Mouse (Mus musculus): ENCODE results near the gene Ap2s1.

The Ap2s1 gene

DNA sequence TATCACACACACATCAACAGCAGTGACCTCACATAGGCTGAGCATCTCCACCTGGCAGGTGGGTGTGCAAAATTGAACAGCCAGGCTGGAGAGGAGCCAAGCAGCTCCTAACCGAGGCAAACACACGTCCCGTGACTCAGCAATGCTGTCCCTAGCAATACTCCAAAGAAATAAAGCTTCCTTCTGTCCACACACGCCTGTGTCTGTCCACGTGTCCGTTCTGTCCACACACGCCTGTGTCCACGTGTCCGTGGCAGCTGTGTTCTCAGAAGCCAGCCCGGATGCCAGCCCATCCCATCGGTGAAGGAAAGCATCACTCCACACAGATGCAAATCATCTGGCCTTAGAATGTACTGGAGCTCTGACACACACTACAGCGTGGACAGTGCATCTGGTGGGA, 13.8 kb downstream of the Ap2s1 start:
- DNase-seq (ENCODE audit: low read depth), result no peak

DNA sequence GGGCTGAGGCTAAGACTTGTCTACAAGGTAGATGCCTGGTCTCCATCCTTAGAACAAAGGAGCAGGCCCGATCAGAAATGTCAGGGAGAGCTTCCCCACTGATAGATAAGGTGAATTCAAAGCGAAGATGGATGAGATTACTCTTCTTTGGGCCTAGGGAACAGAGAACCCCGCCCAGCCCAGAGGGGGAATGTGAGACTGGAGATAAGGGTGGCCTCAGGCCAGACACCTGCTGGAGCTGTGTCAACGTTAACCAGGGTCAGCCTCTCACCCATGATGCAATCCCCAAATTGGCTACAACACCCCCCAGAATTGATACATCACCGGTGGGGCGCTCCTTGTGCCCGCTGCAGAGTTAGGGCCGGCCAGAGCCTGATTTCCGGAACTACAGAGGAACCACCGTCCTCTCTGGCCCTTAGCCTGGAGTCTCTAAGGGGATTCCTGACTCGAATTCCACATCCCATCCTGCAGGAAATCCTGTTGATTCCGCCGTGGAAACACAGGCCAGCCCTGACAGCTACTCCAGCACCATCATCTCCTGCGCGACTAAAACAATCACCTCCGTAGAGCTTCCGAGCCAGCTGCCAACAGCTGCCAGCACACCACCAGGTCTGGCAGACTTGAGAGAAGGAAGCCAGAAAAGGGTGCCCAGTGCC, 17.3 kb downstream of the Ap2s1 start:
- no peak for DNase-seq (ENCODE audit: low read depth)

- no peak for DNase-seq (ENCODE audit: low read depth)
Measured at GRCm38 (mm10) chr7:16758872-16759574, 20.8 kb downstream of the Ap2s1 start.

DNA sequence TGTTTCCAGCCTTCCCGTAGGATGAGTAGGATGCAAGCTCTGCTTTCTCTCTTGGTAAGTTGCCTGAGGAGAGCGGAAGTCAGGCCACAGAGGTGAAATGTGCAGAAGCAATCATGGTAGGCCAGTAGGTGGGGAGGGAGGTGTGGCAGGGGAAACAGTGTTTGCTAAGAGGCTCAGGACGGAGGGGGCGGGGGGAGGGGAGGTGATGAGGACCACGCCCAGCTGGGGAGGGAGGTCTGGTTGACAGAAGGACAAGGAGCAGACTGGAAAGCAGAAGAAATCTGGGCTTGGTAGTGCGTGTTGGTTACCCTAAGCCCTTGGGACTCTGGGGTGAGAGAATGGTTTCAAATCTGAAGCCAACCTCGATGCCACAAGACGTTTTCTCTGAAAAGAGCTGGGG, 22.1 kb downstream of the Ap2s1 start:
- no peak for DNase-seq (ENCODE audit: low read depth)

GRCm38 (mm10) chr7:16761005-16761481, 22.8 kb downstream of the Ap2s1 start:
- DNase-seq (ENCODE audit: low read depth), result no peak

DNA sequence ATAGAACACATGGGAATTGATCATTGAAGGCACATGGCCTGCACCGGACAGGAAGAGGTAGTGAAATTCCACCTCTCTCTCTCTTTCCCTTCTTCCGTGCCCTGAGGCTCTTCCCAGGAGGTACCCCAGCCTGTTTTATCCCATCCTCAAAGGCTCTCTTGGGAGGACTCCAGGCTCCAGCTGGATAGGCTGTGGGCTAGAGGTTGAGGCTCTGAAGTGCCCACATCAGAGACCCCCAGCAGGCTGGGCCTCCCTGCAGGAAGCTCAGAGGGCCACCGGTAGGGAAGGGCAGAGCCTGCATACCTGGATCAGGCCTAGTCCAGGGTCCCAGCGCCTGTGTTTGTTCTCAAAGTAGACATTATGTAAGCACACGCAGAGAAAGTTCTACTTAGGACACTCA, 23.4 kb downstream of the Ap2s1 start:
- DNase-seq (ENCODE audit: low read depth), result no peak

- DNase-seq (ENCODE audit: low read depth), result no peak
Measured at GRCm38 (mm10) chr7:16763463-16764218, 25.4 kb downstream of the Ap2s1 start.

GRCm38 (mm10) chr7:16766443-16766842, 28.2 kb downstream of the Ap2s1 start:
- no peak for DNase-seq (ENCODE audit: low read depth)

DNA sequence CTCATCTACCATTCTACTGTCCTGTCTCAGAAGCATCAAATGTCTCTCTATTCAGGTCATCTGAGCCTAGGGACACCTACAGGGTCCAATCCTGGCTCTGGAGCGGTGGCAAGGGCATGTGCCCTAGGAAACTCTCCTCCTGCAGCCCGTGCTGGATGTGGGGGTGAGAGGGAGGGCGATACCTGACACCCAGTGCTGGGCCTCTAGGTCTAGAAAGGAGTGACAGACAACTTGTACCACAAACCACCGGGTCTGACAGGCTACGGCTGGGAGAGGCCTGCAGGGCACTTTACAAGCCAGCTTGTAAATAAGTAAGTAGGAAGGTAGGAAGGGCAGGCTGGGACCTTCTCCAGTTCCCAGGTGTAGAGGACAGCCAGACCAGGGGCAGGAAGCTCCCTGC, 37.7 kb downstream of the Ap2s1 start:
- DNase-seq (ENCODE audit: low read depth), result no peak

DNA sequence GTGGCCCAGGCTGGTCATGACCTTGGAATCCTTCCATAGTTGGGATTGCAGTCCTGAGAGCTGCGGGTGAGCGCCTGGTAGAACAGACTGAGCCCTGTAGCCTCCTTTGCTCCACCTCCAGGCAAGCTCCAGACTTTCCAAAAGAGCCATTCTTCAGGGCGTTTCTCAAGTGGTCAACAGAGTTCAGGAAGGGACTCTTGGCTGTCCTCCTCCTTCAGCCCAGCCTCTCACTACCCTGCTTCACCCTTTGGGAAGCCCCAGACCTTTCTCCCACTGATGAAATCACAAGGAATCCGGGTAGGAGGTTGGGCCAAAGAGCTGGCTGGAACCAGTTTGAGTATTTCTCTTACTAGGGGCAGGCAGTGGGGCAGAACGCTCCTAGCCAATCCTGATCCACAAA, 41.9 kb downstream of the Ap2s1 start:
- no peak for DNase-seq (ENCODE audit: low read depth)

GRCm38 (mm10) chr7:16780825-16781554, 42.8 kb downstream of the Ap2s1 start, which contains the start of gene Slc1a5:
Slc1a5 (plus strand) TSS chr7:16781340.
- peak; percentile 97 for DNase-seq (ENCODE audit: low read depth)

DNA sequence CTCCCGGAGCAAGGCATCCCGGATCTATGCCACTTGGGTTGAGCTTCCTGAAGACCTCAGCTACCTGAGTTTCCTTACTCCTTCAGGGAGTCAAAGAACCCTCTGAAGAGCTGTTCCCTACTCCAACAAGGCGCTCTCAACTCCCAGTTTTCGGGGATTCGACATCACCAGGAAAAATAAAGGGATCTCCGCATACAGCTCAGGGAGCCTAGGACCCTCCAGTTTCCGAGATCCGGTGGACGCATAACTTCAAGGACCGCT, 43.3 kb downstream of the Ap2s1 start:
- no peak for DNase-seq (ENCODE audit: low read depth)

GRCm38 (mm10) chr7:16781816-16782554, 43.8 kb downstream of the Ap2s1 start:
- no peak for DNase-seq (ENCODE audit: low read depth)

DNA sequence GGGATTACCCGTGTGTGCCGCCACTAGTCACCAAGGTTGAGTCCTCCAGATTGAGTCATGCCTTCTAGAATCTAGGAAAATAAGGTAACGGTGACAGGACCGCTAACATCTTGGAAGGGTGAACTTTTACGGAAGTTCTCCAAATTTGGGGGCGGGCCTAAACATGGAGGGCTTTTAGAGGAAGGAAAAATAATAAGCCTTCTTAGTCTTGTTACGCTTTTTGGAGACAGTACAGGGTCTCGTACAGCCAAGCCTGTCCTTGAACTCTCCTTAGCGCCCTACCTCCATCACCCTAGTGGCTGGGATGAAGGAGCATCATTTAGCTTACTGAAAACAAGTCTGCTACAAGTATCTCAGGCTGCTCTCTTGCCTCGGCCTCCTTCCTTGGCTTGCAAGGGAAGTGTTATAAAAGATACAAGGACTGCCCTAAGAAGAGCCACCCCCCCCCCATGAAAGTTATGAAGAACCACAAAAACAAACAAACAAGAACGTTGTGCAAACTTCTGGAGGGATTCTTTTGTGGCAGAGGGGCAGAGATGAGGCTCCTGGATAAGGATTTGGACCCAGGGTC, 44.4 kb downstream of the Ap2s1 start:
- peak; percentile 39 for DNase-seq (ENCODE audit: low read depth)

DNA sequence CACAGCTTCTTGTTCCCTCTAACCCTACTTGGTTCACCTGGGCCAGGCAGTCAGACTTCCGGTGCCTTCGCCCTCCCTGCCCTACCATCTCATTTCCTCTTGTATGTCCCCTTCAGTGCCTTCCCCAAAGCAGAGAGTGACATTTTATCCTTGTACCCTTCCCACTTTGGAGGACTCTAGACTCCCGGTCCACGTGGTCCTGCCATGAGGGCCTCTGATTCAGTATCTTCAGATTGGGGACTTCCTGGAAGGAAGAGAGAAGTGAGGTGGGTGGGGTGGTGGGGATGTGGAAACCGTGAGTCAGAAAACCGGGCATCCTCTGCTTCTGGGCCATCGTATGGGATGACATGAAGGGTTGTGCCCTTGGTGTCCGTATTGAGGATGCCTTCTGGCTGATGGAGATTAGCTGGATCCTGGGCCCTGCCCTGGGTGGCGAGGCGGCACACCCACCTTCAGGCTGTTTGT, 45.0 kb downstream of the Ap2s1 start:
- DNase-seq (ENCODE audit: low read depth), result peak; percentile 54

- no peak for DNase-seq (ENCODE audit: low read depth)
Measured at GRCm38 (mm10) chr7:16783758-16784415, 45.7 kb downstream of the Ap2s1 start.

DNA sequence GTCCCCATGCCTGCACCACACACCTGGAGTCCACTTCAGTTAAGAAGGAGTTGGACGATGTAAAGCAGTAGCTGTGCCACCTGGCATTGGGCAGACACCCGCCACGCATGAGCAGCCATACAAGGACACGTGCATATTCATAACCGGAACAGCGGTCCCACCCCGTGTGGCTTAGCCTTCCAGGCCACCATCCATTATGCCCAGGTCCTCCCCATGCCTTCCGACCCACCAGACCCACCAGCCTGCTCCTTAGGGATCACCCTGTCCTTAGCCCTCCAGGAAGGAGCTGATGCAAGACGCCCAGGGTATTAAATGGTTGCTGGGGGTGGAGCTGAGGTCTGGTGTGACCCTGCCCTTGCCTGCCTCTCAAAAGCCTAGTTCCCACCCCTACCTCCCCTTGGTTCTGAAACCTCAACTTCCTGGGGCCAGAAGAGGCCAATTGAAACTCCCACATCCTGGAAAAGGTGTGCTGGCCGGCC, 46.3 kb downstream of the Ap2s1 start:
- no peak for DNase-seq (ENCODE audit: low read depth)

DNA sequence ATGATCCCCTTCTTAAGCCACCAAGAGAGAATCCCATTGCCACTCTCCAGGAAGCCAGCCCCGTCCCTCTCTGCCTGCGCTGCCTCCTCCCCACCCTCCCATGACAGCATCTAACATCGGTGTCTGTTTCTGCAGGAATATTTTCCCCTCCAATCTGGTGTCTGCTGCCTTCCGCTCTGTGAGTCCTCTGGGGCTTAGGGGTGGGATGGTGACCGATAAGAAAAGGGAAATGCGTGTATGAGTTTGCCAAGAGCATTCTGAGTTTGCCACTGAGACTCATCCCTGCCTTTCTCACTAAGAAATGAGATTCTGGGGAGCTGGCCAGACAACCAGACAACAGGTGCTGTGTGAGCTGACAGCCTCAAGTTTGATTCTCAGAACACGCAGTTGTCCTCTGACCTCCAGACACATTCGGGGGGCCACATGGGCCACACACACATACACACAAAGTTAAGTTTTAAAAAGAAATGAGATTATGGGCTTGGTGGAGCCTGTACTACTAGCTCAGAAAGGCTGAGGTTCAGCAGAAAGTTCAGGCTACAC, 47.4 kb downstream of the Ap2s1 start:
- DNase-seq (ENCODE audit: low read depth), result no peak

DNA sequence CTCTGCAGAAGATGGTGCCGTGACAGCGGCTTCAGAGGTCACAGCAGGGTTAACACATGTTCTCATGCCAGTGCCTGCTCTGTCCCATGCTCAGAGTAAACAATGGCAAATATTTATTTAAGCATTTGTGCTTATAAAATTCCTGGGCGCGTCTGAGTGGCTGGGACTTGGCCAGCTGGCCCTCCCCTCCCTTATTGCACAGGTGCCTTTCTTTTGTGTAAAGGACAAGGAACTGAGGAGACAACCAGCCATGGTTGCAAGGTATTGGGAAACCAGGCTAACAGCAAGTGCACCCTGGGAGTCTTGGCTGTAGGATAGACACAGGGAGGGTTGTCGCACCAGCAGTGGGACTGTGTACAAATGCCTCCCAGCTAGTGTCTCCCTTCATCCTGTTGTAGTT, 54.1 kb downstream of the Ap2s1 start:
- no peak for DNase-seq (ENCODE audit: low read depth)

DNA sequence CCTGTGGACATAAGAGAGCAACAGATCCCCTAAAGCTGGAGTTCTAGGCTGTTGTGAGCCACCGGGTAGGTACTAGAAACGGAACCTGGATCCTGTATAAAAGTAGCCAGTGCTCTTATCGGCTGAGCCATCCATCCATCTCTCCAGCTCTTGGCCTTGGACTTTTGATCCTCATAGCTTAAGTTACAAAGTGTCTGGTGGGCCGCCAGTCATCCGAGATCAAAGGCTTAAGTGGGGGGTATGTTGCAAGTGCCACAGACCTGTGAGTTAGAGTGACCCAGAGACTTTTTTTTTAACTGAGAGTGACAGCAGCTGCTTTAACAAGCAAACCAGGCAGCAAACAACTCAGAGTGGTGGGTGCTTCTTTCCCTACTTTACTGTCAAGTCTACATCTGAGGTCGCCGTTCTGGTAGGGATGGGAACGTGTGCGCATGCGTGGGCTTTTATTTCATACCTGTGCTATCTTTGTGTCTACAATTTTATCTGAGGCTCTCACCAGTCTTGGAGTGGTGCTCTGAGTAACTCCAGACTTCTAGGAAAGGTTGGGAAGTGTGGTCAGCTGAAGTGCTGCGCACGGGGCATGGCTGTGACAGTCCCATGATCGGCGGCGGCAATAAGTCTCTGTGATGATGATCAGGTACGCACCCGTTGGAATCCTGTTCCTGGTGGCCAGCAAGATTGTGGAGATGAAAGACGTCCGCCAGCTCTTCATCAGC, 55.0 kb downstream of the Ap2s1 start:
- DNase-seq (ENCODE audit: low read depth), result no peak
